Mouse (Mus musculus): Measurements from ENCODE around the gene Rpl6.

The Rpl6 gene

DNA sequence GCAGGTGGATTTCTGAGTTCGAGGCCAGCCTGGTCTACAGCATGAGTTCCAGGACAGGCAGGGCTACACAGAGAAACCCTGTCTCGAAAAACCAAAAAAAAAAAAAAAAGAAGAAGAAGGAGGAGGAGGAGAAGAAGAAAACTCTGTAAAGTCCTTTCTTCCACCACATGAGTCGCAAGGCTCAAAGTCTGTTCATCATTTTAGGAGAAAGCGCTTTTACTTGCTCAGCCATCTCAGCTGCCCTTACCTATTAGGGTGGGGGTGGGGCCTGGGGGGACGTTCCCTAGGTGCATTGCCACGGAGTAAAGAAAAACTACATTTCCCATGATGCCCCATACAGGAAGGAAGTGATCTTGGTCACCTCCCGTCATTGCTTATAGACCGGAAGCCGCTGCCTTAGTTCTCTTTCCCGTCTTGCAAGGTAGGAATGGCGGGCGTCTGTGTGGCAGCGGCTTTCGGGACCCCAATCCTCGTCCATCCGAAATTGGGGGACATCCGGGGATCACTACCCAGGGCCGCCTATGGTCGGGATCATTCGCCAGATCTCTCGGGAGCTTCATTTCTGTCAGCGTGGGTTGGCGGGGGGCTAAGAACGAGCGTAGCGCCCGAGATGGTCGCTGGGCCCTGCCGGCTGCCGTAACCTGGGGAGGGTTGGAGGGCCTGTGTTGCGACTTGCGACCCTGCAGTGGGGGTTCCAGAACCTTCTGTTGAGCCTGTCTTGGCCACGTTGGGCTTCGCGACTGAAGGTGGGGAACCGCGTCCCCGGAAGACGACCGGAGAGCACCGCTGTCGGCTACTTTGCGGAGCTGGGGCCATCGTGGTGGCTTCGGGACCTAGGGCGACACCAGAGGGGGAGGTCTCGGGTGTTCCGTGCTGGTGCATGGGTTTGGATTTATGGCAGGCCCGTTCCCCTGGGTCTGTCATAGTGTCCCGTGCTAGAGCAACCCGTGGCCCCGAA, at the start of gene Rpl6:
TSS of gene Rpl6 (plus strand) at position 350 of the 958 bp plus-strand sequence.
- DNase-seq (ENCODE audit: low read depth, low spot score), result peak; percentile 92

DNA sequence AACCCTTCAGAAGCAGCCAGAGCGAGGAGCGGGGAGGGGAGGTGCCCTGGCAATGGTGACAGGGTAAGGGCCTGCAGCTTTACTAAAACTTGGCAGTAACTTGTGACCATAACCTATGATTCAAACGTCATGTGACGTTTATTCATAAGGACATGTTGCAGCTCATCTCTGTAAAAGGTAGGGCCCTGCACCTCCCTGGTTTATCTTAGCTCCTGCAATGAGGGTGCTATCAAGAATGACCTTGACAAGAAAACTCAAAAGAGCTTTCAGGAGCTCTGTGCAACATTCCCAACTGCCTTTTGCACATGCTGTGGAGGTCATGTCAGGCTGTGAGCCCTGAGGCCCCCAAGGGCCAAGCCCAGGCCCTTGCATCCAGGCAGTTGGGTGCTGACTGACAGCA, 48.2 kb upstream of the Rpl6 start:
- DNase-seq (ENCODE audit: low read depth, low spot score), result no peak

DNA sequence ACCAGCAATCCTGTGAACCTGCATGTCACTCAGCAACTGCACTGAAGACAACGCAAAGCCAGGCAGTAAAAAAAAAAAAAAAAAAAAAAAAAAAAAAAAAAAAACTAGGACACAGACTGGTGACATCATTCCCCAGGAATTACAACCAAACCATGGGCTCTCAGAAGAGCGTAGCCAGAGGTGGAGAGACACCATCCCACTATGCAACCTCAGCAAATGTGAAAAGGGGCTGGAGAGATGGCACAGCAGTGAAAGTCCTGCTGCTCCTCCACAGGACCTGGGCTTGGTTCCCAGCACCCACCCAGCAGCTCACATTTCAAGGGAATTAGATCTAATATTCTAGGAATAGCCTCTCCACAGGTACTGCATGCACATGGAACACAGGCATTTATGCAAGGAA, 47.3 kb upstream of the Rpl6 start:
- DNase-seq (ENCODE audit: low read depth, low spot score), result no peak

DNA sequence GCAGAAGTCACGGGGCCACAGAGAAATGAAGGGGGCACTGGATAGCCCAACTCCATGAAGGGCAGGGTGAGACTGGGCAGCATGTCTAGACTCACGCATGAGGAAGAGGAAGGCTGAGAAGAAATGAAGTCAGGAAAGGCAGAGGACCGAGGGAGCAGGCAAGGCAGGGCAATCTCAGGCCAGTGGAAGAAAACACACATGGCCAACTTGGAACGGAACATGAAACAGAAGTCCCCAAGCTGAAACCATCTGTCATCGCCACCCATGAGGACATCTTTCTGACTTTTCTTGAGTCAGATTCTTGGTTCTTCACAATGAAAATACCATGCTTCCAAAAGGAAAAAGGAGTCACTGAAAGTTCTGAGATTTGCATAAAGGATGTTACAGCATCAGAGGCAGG, 46.8 kb upstream of the Rpl6 start:
- no peak for DNase-seq (ENCODE audit: low read depth, low spot score)

DNA sequence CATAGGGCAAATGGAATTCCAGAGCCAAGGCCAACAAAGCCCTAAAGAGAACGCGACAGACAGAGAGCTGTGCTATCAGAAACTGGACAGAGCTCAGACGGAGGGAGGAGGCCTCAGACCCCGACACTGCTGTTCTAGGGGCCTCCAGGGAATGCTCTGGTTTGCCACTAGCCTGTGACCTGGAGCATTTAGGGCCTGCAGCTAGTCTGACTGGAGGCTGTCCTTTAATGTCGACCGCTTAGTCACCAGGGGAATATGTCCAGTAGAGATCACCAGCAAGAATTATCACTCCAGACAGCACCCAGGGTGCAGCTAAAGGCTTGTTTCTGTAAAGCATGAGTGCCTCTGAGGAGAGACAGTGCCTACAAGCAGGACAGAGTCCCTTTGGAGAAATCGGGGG, 45.3 kb upstream of the Rpl6 start:
- no peak for DNase-seq (ENCODE audit: low read depth, low spot score)

DNA sequence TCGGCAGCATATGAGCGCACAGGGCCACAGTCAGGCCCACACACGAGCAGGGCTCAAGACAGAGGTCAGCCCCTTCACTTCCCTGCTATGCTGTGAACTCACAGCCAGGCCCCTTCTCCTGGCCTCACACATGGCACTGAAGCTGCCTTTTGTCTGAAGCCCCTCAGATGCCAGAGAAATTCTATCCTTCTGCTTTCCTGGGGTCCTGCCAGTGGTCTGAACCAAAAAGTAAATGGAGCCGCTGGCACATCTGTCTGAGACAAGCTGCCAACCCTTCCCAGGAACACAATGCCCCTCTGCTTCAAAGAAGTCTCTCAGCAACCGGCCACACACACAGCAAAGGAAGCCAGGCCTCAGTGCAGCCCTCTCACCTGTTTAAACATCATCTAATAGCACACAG, 42.0 kb upstream of the Rpl6 start:
- DNase-seq (ENCODE audit: low read depth, low spot score), result no peak

DNA sequence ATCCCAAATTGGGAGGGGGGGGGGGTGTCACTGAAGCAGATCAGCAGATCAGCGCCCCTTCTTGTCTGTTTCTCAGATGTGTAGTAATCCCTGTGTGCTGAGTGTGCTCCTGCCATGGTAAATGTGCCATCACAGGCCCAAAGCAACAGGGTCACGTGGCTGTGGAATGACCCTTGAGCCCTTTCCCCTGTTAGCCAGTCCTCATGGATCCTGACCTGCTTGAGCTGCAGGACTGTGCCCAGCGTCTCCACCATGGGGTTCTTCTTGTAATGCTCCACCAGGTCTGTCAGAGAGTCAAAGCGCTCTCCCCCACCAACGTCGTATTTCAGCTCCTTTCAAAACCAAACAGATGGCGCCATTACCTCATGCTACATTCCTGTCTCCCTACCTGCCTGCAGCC, 41.4 kb upstream of the Rpl6 start:
- DNase-seq (ENCODE audit: low read depth, low spot score), result no peak

DNA sequence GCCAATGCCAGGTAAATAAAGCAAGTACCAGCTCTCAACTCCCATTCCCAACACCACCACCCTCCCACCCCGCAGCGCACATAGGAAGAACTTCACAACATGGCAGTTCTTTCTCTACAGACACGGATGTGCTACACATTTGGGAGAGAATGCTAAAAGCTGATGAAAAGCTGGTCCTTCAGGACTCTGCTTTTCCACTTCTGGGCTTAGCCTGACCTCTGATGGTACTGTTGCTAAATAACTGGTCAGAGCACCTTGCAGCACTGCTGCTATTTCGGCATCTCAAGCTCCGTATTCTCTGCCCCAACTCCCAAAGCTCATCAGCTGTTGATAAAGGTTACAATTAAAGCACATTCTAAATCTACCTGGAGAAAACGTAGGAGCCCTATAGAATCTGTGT, 37.4 kb upstream of the Rpl6 start:
- DNase-seq (ENCODE audit: low read depth, low spot score), result no peak

DNA sequence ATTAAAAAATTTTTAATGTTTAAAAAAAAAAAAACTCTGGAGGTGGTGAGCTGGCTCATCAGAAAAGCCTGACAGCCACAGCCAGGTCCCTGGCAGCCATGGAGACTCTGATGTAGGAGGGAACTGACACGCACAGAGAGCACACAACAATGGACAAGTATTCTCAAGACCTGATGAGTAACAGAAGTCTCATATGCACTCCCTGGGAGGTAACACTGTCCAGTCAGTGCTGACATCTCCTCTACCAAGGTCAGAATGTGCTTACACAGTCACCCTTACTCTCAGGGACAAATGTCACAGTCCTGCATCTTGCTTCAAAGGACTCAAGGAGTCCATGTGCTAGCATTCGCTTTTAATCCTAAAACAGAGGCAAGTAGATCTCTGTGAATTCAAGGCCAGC, 34.7 kb upstream of the Rpl6 start:
- DNase-seq (ENCODE audit: low read depth, low spot score), result no peak

DNA sequence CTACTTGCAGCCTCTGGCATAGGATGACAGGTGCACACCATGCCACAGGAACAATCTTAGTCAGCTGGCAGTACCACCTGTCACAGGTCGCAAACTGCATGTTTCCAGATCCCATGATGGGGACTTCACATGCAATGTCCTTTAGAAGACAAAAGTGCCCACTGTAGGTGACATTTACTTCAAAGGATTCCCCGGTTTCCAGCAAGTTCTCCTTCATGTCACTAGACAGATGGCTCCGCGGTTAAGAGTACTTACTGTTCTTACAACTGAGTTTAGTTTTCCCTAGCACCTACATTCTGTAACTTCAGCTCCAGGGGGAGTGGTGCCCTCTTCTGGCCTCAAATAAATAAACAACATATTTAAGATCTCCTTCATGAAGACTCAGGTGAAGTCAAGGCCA, 31.4 kb upstream of the Rpl6 start:
- peak; percentile 62 for DNase-seq (ENCODE audit: low read depth, low spot score)

DNA sequence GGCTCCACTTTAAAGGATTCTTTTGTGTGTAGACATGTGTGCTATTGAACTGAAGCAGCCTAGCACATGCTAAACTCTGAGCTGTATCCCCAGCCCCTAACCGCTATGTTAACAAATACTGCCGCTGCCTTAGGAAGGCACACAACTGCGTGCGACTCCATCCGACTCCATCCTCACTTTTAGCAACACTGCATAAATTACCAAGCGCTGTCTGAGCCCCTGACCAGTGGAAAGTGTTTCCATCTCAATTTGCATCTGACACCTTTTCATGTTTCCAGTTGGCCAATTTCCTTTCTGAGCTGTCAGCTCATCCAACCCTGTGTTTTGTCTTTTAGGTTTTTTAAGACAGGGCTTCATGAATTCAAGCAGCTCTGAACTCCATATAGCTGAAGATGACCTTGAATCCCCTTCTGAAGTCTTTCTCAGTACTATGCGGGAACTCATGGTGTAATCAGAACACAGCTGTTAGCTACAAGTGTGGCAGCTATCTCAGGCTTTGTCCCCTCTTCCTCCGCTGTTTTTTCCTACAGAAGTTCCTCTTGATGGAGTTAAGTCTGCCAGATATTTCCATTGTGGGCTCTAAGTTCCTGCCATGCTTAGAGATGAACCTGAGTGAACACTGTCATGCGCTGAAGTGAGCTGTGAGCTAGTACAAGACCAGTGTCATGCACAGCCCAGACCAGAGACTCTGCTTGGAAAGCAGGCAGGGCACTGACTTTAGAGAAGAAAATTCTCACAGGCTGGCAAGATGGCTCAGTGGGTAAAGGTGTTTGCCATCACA, 25.0 kb upstream of the Rpl6 start:
- peak; percentile 66 for DNase-seq (ENCODE audit: low read depth, low spot score)

DNA sequence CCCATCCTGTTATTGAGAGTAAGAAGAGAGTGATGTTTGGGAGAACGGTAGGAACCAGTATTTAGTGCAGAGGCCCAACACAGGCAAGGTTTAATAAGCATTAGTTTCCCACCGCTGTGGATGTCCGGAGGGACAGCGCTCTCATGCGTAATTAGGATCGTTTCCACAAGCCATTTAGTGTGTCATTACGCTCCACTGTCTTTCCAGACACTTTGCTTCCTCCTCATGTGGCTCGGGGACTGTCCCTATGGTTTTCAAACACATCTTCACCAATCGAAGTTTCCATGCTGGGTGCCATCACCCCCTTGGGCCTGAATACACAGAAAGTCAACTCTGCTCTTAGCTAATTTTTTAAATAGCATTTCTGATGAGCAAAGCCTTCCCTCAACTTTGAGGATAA, 21.0 kb upstream of the Rpl6 start:
- DNase-seq (ENCODE audit: low read depth, low spot score), result peak; percentile 46

DNA sequence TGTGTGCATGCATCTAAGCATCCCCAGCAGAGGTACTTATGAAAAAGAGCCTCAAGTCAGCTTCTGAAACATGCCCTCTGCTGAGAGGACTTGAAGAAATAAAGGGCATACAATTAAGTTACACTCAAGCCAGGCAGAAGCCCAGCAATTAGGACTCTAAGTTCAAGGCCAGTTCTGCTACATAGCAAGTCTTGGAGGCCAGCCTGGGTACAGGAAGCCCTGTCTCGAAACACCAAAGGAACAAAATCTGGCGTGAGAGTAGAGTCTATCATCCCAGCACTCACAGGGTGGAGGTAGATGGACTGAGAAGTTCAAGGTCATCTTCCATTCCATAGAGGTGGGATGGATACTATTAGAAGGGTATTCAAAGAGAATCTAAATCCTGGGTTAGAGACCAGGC, 19.9 kb upstream of the Rpl6 start:
- no peak for DNase-seq (ENCODE audit: low read depth, low spot score)

DNA sequence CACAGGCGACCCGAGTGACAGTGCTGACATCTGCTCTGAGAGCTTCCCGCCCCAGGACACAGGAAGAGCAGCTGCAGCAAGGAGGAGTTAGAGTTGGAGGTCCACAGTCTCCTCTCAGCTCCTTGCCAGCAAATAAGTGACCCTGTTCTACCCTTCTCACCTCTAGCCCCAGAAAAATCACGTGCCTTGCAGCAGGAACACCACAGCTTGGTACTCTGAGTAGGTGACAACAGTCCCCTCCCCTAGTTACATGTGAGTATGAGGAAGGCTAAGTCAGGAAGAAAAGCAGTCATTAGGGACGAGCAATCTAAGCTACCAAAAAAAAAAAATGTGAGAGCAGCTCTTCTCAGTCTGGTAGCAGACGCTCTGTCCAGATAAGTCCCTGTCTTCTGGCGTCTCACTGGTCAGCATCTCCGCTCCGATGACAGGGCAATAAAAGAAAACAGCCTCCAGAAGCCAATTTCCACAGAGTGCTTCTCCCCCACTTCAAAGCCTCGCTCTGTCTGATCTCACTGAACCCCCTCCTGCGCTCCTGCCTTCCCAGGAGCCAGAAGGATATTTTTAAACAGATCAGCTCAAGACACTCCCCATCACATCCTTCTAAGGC, 19.2 kb upstream of the Rpl6 start:
- DNase-seq (ENCODE audit: low read depth, low spot score), result no peak

DNA sequence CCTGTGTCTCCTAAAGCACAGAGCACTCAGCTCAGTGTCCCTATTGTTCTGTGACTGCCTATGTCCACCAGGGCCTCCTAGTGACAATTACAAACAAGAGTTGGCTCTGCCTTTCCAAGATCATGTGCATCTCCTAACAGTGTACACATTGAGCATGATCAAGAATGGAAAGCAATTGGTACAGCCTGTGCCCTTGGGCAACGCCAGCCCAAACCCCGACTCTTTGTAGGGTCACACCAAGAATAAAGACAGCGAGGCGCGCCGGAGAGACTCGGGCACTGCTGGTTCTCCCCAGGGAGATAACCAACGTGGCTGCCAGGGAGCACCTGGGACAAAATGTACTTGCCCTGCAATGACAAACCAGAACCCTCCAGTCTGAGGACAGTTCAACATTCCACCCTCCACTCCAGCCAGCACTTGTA, 16.7 kb upstream of the Rpl6 start:
- DNase-seq (ENCODE audit: low read depth, low spot score), result no peak

DNA sequence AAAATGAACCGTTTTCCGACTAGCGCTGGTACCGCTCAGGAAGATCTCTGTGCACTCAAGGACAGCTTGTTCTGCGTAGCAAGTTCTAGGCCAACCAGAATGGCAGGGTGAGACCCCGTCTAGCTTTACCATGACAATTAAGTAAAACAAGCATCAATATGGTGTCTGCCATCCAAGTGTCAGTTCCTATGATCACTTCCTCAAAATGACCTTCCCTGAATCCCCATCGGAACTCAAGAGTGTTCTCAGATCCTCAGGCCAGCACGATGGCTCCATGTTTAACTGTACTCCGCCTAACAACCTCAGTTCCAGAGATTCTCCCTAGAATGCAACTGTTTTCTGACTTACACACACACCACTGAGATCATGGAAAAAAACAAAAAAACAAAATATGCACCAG, 16.0 kb upstream of the Rpl6 start:
- no peak for DNase-seq (ENCODE audit: low read depth, low spot score)

DNA sequence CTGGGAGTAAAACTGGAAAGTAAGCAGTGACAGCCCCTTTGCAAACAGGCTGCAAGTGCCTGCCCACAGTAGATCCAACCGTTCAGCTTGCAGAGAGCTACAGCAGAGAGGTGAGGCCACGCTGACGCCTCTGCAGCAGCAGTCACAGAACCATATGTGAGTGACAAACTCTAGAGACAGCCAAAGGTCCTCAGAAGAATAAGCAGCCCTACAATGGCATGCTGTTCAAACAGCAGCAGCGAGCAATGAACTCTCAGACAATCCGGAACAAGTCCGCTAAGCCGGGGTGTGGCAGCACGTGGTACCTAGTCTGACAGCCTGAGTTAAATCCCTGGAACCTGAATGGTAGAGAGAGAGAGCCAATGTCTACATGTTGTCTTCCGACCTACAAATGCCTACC, 15.1 kb upstream of the Rpl6 start:
- DNase-seq (ENCODE audit: low read depth, low spot score), result peak; percentile 36

DNA sequence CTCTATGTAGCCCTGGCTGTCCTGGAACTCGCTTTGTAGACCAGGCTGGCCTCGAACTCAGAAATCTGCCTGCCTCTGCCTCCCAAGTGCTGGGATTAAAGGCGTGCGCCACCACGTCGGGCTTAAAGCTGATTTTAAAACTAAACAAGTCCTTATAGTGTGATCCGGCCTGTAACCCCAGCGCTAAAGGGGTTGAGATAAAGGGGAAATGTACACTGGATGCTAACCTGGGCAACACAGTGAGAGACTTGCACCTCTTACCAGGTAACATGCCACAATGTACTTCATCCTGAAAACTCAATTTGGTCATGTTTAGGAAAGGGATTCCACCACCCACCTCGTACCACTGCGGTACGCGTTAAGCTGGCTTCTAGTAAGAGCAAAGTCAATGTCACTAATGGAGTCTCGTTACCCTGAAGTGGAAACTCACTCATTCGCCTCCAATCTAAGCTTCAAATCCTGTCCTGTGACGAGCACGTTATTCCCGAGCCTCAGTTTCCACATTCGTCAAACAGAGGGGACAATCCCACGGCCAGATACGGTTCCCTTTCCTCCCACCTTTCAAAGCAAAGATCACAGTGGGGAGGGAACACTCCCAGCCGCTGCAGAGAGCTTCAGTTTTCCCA, 14.0 kb upstream of the Rpl6 start:
- no peak for DNase-seq (ENCODE audit: low read depth, low spot score)

DNA sequence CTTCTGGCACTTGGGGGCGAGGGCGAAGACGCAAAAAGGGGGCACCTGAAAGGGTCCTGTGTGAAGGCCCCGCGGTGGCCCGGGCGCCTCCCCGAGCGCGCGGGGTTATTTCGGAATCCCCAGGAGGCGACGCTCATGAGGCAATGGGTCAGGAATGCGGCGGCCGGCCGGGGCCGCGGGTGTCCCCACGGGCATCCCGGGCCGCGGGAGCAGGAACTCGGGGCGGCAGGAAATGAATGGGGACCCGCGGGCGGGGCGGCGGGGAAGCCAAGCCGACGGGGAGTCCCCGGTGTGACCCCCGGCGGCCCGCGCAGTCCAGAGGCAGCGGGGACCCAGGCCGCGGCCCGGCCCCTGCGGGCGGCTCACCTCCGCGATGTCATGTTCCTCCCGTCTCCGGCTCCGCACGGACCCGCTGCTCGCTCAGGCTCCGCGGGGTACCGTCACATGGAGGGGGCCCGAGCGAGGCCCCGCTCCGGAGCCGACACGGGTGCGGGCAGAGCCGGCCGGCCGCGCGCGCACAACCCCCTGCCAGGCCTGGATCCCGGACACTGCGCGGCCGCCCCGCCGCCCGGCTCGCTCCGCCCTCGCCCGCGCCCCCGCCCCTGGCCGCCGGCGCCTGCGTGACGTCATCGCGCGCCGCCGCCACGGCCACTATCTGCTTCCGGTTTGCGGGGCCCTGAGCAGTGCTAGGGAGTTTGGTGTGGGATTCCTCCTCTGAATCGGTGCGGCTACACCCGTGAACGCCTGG, 13.3 kb upstream of the Rpl6 start, which contains the start of gene Ptpn11:
TSS of gene Ptpn11 (minus strand) at position 562 of the 748 bp plus-strand sequence.
- DNase-seq (ENCODE audit: low read depth, low spot score), result peak; percentile 89

DNA sequence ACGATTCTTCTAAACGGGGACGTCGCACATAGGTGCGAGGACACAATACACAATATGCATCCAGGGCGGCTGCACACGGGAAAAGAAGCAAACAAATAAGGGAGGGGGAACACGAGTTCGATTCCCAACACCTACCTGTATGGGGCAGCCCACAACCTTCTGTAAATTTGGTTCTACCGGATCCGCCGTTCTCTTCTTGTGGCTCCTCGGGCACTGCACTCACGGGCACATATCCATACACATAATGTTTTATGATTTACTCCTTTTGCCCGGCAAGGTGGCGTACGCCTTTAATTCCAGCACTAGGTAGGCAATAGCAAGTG, 12.7 kb upstream of the Rpl6 start:
- no peak for DNase-seq (ENCODE audit: low read depth, low spot score)

DNA sequence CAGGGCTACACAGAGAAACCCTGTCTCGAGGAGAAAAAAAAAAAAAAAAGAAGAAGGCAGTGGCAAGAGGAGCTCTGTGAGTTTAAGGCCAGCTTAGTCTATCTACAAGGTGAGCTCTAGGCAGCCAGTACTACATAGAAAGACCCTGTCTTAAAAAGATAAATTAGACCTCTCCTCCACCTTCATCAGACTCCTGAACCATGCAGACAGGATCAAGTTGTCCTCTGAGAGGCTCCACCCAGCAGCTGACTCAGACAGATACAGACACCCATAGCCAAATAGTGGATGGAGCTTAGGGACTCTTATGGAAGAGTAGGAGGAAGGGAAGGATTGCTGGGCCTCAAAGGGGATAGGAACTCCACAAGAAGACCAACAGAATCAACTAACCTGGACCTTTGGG, 10.1 kb upstream of the Rpl6 start:
- DNase-seq (ENCODE audit: low read depth, low spot score), result no peak
